Mouse (Mus musculus) layer of hippocampus, adult 9-10 months (tissue): ENCODE results near the gene Sft2d2.

Experiments
- DNase-seq: peaks from one replicate; pipeline ENCODE4 v3.0.0; 2022; ENCODE audit warnings: low spot score

The Sft2d2 gene

GRCm38 (mm10) chr1:165132187-165132877 is 61.9 kb downstream of the Sft2d2 start:
- DNase-seq = peak; percentile 83

GRCm38 (mm10) chr1:165129573-165129972 is 64.7 kb downstream of the Sft2d2 start:
- DNase-seq = no peak
